Mouse (Mus musculus) megakaryocyte, embryonic 14.5 days (primary cell): ENCODE measurements around the gene Mapkapk5.

Experiments
- FLI1 ChIP-seq: IDR thresholded peaks from 2 replicates; pipeline ENCODE4 v1.6.1; 2012; ENCODE audit warnings: low read length, inconsistent platforms, mixed read lengths
- GATA1 ChIP-seq: IDR thresholded peaks from 3 replicates; pipeline ENCODE4 v1.6.1; 2012; ENCODE audit warnings: mixed read lengths, low read length, inconsistent platforms, borderline replicate concordance

DNA sequence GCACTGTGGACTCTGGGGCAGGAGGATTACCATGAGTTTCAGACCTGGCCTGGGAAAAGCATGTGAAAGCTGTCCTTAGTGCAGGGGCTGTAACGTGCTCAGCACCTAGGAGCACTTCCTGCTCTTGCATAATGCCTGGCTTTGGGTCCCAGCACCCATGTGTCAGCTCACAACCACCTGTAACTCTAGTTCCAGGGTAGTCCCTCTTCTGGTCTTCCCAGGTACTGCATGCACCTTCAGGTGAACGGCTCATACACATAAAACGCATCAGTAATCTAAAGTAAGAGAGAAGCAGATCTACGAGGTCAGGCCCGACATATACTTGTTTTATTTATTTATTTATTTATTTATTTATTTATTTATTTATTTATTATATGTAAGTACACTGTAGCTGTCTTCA lies 11.2 kb downstream of the Mapkapk5 start:
- TF ChIP-seq GATA1 = no peak
- no peak for TF ChIP-seq FLI1
